Mouse (Mus musculus) heart, adult 2 months (tissue): ENCODE results near the gene Pacrg. TPM values are rescaled to one million over a fixed set of nuclear protein-coding genes. Genes with fewer than 3 reads are reported as not detected.

Experiments
- DNase-seq, 2 experiments: peaks; one replicate each; pipeline ENCODE4 v3.0.0; 2021
- H3K27ac ChIP-seq: fragments of 200-600 bp; 2 replicates; pipeline ENCODE4 v1.8.1; 2022
- H3K27me3 ChIP-seq: fragments of 200-500 bp; 2 replicates; pipeline ENCODE4 v1.6.1; 2012; ENCODE audit warnings: mild to moderate bottlenecking, low read length, inconsistent platforms, mixed read lengths; ENCODE audit not compliant: control insufficient read depth, insufficient read depth
- H3K36me3 ChIP-seq: fragments of 200-500 bp; 2 replicates; pipeline ENCODE4 v1.6.1; 2012; ENCODE audit warnings: low read length, inconsistent platforms; ENCODE audit not compliant: control insufficient read depth, insufficient read depth
- H3K4me1 ChIP-seq: fragments of 200-500 bp; 2 replicates; pipeline ENCODE4 v1.6.1; 2011; ENCODE audit warnings: low read length; ENCODE audit not compliant: control insufficient read depth, insufficient read depth
- H3K4me3 ChIP-seq: fragments of 200-600 bp; 2 replicates; pipeline ENCODE4 v1.8.1; 2022
- H3K79me2 ChIP-seq: fragments of 200-500 bp; replicated peaks from 2 replicates; pipeline ENCODE4 v1.6.1; 2012; ENCODE audit warnings: mild to moderate bottlenecking, inconsistent platforms, low read length, moderate library complexity, mixed read lengths; ENCODE audit not compliant: control insufficient read depth, insufficient read depth
- H3K9ac ChIP-seq: fragments of 200-500 bp; 2 replicates; pipeline ENCODE4 v1.6.1; 2012; ENCODE audit warnings: low read depth, mild to moderate bottlenecking, control low read depth, inconsistent platforms, low read length, mixed read lengths
- CTCF ChIP-seq: fragments of 200-600 bp; IDR thresholded peaks from 2 replicates; pipeline ENCODE4 v1.8.1; 2022; ENCODE audit warnings: antibody characterized with exemption, mild to moderate bottlenecking, moderate library complexity
- EP300 ChIP-seq: fragments of 200-500 bp; IDR thresholded peaks from 2 replicates; pipeline ENCODE4 v1.6.1; 2011; ENCODE audit warnings: low read depth, low read length, control low read depth; ENCODE audit not compliant: insufficient read depth
- POLR2A ChIP-seq: fragments of 200-500 bp; IDR thresholded peaks from 2 replicates; pipeline ENCODE4 v1.6.1; 2011; ENCODE audit warnings: mild to moderate bottlenecking, low read depth, low read length, control low read depth; ENCODE audit not compliant: insufficient read depth
- WGBS: fragments of 180-500 bp; shearing (Covaris S2); methylation state at CpG from one replicate; pipeline ENCODE4 v1.1.7; 2018; 5-methylcytosine and 5-hydroxymethylcytosine counted together
- intact Hi-C: fragments of 180-260 bp; cut with DNase I; formaldehyde crosslinking; loops from one replicate; pipeline ENCODE4 v1.15.1; 2025
- polyA plus RNA-seq: library from polyadenylated mRNA; depleted of rRNA; stranded (reverse); fragments of >200 nt; gene quantifications from 2 replicates; pipeline ENCODE4 v1.2.3, GENCODE M21; 2012
- total RNA-seq, 2 experiments: library from RNA; stranded (reverse); gene quantifications; 2 replicates each; pipeline ENCODE4 v1.2.3; 2021

Pacrg gene
- total and polyA plus RNA-seq, 3 experiments = 0.45 to 1.0 (median 0.89) TPM

- H3K36me3 ChIP-seq = no peaks in the 10 kb centered on the region
- no peak overlapping the region for H3K27ac ChIP-seq
- intact Hi-C loops = no loop called here
- H3K27me3 ChIP-seq = no peaks in the 10 kb centered on the region
- no peak for DNase-seq
- TF ChIP-seq CTCF (no peak), POLR2A (no peak), EP300 (no peak)
- no peaks in the 10 kb centered on the region for H3K4me1 ChIP-seq
- WGBS = 87% methylated on average over 6 of the region's 6 CpGs
- no peaks in the 10 kb centered on the region for H3K79me2 ChIP-seq
- no peak overlapping the region for H3K9ac ChIP-seq
- H3K4me3 ChIP-seq = no peak overlapping the region
Measured at GRCm38 (mm10) chr17:10734733-10735132, 105.4 kb downstream of the Pacrg start.

GRCm38 (mm10) chr17:10732303-10733048 is 107.6 kb downstream of the Pacrg start:
- Histone ChIP-seq H3K4me1 (no peaks in the 10 kb centered on the region), H3K9ac (no peak overlapping the region), H3K27ac (no peak overlapping the region), H3K79me2 (no peaks in the 10 kb centered on the region), H3K27me3 (no peaks in the 10 kb centered on the region), H3K36me3 (no peaks in the 10 kb centered on the region), H3K4me3 (no peak overlapping the region)
- no peak for DNase-seq
- no peak for TF ChIP-seq POLR2A
- TF ChIP-seq CTCF = no peak
- TF ChIP-seq EP300 = no peak
- intact Hi-C loops = no loop called here
- 54% methylated on average over 4 of the region's 4 CpGs for WGBS

- Histone ChIP-seq H3K4me1 (no peaks in the 10 kb centered on the region; the same call in 1 of the 2 replicates), H3K27me3 (no peaks in the 10 kb centered on the region), H3K79me2 (no peaks in the 10 kb centered on the region), H3K27ac (no peak overlapping the region), H3K9ac (no peak overlapping the region), H3K36me3 (no peaks in the 10 kb centered on the region; the same call in 1 of the 2 replicates), H3K4me3 (no peak overlapping the region)
- no peak for DNase-seq
- no peak for TF ChIP-seq CTCF
- intact Hi-C loops = no loop called here
- 51% methylated on average over 3 of the region's 3 CpGs for WGBS
Measured at GRCm38 (mm10) chr17:10724853-10725252, 115.3 kb downstream of the Pacrg start.

DNA sequence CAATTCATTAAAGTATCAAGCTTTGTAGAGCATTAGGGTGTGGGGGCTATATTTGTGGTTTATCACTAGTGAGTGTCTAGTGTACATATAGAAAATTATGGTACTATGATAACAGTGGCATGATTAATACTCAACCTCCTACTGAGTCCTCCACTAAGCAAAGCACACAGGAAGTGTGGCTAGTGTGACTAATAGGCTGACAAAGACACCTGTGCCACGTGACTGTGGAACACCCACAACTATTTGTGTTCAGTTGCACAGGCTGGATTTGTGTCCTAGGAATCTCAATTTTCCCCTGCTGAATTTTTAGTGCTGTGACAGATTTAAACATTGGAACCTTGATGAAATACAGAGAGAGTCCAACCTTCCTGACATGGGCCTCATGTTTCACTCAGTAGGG is 118.5 kb downstream of the Pacrg start:
- Histone ChIP-seq H3K27me3 (no peaks in the 10 kb centered on the region), H3K9ac (no peak overlapping the region), H3K36me3 (no peaks in the 10 kb centered on the region; the same call in 1 of the 2 replicates), H3K4me3 (no peak overlapping the region), H3K79me2 (no peaks in the 10 kb centered on the region), H3K4me1 (no peaks in the 10 kb centered on the region; the same call in 1 of the 2 replicates), H3K27ac (no peak overlapping the region)
- DNase-seq = no peak
- TF ChIP-seq CTCF (no peak), POLR2A (no peak), EP300 (no peak)
- intact Hi-C loops = no loop called here
- WGBS = 70% methylated on average over 1 of the region's 1 CpGs

DNA sequence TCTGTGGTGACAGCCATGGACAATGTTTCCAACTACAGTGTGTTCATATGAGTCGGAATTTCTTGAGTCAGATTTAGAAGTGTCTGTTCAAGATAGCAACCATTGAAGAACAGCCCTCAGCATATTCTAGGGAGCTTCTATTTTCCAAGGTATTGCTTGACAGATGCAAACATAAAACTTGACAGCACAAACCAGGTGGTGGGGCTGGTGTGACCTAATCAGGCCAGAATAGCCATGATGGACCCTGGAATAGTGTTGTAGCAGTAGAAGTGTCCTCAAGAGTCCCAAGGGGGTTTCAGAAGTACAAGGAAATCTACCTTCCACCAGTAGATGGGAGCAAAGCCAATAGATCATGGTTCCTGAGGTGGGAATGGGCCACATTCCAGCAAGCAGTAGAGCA is 123.0 kb downstream of the Pacrg start:
- WGBS = 86% methylated on average over 1 of the region's 1 CpGs
- TF ChIP-seq CTCF (no peak), EP300 (no peak), POLR2A (no peak)
- Histone ChIP-seq H3K27ac (no peak overlapping the region), H3K9ac (no peak overlapping the region), H3K4me3 (no peak overlapping the region), H3K27me3 (no peaks in the 10 kb centered on the region), H3K36me3 (no peaks in the 10 kb centered on the region), H3K4me1 (no peaks in the 10 kb centered on the region; the same call in 1 of the 2 replicates), H3K79me2 (no peaks in the 10 kb centered on the region)
- intact Hi-C loops = no loop called here
- no peak for DNase-seq

GRCm38 (mm10) chr17:10702781-10703180 is 137.3 kb downstream of the Pacrg start:
- Histone ChIP-seq H3K9ac (no peak overlapping the region), H3K27ac (no peak overlapping the region), H3K4me1 (no peaks in the 10 kb centered on the region), H3K79me2 (no peaks in the 10 kb centered on the region), H3K36me3 (no peaks in the 10 kb centered on the region), H3K27me3 (no peaks in the 10 kb centered on the region), H3K4me3 (no peak overlapping the region)
- intact Hi-C loops = no loop called here
- peak in 1 of 2 experiments; percentile 30 for DNase-seq
- no peak for TF ChIP-seq POLR2A
- TF ChIP-seq CTCF = no peak
- no peak for TF ChIP-seq EP300
- 62% methylated on average over 6 of the region's 6 CpGs for WGBS
